Mouse (Mus musculus) left cerebral cortex, adult 9 months (tissue): ENCODE results near the gene Tmem204.
A peak's percentile ranks its signal among the peaks of the same experiment; 100 is the strongest.

ENCODE experiments used
- DNase-seq, 2 experiments: peaks; one replicate each; pipeline ENCODE4 v3.0.0; 2022; ENCODE audit warnings: low spot score in 2 of 2

The Tmem204 gene

DNA sequence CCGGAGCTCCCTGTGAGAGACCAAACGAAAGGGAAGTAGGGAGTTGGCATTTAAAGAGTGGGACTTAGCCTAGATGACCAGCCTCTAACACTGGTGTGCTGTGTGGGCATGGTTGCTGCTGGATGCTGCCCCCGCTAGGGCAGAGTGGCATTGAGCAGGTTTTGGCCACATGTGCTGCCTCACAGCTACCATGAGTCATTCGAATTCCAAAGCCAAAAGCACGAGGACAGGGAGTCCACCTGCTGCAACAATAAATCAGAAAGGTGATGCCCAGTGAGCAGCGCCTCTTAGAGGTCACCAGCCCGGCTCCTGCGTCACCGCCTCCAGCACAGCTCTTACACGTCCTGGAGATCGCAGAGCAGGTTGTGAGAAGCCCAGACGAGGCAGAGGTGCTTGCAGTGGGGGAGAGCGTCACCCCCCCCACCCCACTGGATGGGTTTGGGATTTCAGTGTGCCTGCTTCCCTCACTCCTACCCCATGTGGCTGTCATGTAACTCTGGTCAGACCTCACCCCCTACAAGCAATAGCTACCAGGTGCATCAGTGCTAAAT is 1.5 kb upstream of the Tmem204 start:
- no peak for DNase-seq

DNA sequence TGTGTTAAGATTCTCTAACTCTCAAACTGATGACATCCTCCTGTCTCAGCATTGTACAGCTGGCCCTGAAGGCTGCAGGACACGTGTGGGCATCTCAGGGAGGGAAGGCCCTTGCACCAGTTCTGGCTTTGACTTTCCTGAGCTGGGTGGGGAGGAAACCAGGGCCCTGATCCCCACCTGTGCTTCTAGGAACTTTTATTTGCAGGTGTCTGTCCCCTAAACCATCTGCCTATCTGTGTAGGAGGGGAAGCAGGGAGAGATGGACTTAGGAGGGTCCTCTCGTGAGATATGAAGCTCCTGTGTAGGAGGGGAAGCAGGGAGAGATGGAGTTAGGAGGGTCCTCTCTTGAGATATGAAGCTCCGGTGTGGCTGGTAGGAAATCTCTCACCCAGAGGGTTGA is 504 bp downstream of the Tmem204 start:
- DNase-seq, result no peak

- no peak for DNase-seq
Observed at GRCm38 (mm10) chr17:25082081-25082847, 1.1 kb downstream of the Tmem204 start.

GRCm38 (mm10) chr17:25080960-25081381 is 2.4 kb downstream of the Tmem204 start:
- no peak for DNase-seq

DNA sequence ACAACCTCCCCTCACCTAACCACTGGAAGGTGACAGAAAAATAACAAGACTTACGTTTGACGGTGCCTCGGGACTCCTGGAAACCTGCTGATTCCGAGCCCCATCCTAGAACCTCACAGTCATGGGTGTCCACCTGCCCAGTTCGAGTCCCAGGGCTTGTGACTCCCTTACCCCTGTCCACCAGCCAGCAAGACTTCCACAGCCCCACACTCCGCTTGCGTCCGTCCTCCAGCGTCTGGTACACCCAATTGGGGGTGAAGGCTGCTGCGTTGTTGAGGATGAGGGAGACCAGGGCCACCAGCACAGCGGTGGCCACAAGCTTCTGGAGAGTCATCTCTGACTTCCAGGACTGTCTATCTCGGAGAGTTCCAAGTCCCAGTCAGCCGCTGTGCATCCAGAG is 3.2 kb downstream of the Tmem204 start:
- no peak for DNase-seq

- DNase-seq, result peak in 1 of 2 experiments; percentile 34
Observed at GRCm38 (mm10) chr17:25077771-25078372, 5.5 kb downstream of the Tmem204 start.

- DNase-seq, result peak in 1 of 2 experiments; percentile 23
Observed at GRCm38 (mm10) chr17:25076906-25077305, 6.5 kb downstream of the Tmem204 start.

GRCm38 (mm10) chr17:25068690-25069089 is 14.7 kb downstream of the Tmem204 start:
- DNase-seq, result no peak

DNA sequence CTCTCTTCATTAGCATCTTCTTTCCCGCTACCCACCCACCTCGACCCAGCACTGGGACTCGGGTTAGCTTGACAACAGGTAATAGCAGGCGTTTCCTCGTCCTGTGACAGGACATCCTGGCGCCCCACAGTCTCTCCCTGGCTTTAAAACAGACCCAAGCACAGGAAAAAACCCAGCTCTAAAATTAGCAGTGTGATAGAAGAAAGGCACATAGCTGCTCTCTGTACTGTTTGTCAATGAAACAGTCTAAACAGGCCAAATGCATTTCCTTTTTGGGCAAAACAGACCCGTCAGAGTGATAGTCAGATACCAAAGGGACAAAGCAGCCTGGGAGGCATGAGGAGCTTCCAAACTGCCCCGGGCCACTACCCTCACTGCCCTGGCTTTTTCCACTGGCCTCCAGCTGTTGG is 15.9 kb downstream of the Tmem204 start:
- DNase-seq, result no peak

DNA sequence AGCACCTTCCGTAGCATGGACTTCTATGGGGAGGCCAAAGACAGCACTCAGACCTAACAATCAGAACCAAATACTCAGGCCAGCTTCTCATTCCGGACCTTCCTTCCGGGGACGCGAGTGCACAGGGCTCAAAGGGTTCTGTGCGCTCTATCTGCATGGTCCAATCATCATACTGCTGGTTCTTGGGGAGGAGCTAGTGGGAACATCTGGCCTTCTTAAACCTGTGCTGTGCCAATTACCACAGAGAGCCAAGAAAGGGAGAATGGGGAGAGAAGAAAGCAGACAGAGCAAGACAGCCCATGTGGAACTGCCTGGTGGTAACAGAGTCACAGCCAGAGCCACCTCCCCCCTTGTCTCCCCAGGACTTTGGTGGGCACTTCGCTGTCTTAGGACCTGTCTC is 16.8 kb downstream of the Tmem204 start:
- no peak for DNase-seq

DNA sequence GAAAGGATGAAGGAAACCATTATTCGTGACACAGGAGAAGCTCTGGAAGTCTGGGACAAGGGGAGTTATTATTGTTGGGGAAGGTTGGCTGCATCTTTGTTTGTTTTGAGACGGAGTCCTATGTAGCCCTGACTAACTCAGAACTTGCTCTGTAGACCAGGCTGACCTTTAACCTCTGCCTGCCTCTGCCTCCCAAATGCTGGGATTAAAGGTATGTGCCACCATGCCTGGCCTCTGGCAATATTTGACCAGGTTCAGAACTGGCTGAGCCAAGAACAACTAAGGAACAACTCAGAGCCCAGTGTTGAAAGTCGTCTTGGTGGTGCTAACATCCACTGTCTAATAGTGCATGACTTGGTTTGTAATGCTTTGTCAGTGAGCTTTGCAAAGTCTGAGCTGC is 18.2 kb downstream of the Tmem204 start:
- no peak for DNase-seq

DNA sequence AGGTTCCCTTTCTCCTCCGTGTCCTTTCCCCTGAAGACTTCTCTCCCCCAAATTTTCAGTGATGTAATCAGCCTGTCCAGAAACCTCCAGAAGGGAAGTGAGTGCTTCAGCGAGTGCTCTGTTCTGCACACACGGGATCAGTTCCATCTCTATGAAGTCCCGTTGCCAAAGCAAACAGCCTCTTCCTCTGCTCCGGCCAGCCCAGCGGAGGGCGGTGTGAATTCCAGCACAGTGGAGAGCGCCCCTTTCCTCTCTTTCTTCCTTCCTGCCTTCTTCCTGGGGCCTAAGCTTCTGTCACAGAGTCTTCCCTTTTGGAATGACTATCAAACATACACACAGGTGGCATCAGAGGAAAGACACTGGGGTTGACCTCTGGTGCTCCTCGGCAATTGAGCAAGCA is 19.0 kb downstream of the Tmem204 start:
- no peak for DNase-seq

DNA sequence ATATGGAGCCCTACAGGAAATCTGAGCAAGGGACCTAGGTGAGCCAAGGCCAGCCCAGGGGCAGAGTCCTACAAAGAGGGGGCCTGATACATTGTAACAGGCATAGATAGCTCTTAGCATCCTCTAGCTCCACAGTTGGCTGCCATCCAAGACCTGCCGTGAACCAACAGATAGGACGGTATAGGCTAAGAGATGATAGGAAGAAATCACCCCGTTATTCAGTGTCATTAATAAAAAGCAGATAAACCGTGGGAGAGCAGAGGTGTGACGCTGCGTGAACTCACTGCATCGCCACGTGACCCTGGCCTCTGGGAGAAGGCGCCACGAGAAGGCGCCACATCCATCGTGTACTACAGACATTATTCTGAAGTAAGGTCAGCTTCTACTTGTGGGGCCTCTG is 19.5 kb downstream of the Tmem204 start:
- no peak for DNase-seq

GRCm38 (mm10) chr17:25063261-25063660 is 20.1 kb downstream of the Tmem204 start:
- no peak for DNase-seq

- DNase-seq, result no peak
Observed at GRCm38 (mm10) chr17:25057041-25057440, 26.4 kb downstream of the Tmem204 start.

DNA sequence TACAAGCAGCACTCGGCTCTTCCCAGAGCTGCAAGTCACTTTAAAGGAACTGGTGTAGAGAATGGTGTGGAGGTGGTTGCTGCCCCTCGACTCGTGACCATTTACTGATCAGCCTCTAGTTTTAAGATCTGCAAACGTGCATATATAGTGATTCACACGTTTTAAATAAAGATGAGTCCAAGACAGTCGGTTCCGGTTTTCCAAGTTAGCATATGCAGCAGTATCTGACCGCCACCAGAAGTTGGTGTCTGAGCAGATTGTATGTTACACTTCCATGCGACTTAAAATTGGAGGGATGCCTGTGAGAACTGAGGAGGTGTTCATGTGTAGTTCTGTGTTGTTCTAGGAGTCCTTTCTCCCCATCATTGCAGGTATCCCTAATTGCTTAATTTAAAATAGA is 30.1 kb downstream of the Tmem204 start:
- peak in 1 of 2 experiments; percentile 19 for DNase-seq

- DNase-seq, result no peak
Observed at GRCm38 (mm10) chr17:25047143-25047542, 36.2 kb downstream of the Tmem204 start.

- no peak for DNase-seq
Observed at GRCm38 (mm10) chr17:25045281-25045680, 38.1 kb downstream of the Tmem204 start.

DNA sequence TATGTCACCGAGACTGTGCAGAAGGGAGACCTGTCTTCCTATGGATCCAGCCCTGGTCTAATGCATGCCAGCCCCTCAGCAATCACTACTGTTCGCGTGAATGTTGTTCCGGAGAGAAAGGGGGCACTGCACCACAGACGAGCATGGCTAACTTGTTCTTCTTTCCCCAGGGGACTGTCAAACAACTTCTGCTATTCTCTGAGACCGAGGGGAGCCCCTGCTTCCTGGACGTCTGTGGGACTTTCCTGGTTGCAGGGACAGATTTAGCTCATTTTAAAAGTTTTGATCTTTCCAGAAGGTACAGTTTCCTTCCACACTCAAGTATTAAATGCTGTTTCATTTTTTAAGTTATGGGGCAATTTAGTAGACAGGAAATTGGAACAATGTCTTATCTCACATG is 38.5 kb downstream of the Tmem204 start:
- DNase-seq, result no peak

DNA sequence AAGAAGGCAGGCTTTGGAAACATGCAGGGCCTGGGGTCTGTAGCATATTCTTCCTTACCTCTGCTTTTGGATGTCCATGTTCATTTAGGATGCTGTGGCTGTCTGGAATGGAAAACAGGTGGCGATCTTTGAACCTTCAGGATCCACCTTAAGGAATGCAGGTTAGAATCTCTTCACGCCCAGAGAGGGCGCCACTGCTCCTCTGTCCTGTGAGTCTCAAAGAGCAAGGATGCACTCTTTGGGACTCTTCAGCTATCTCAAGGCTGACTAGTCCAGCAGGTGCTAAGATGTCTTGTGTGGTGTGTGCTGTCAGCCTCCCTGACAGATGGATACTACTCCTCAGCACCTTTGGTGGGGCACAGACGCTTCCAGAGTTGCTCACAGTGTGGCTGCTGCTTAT is 47.2 kb downstream of the Tmem204 start:
- no peak for DNase-seq

DNA sequence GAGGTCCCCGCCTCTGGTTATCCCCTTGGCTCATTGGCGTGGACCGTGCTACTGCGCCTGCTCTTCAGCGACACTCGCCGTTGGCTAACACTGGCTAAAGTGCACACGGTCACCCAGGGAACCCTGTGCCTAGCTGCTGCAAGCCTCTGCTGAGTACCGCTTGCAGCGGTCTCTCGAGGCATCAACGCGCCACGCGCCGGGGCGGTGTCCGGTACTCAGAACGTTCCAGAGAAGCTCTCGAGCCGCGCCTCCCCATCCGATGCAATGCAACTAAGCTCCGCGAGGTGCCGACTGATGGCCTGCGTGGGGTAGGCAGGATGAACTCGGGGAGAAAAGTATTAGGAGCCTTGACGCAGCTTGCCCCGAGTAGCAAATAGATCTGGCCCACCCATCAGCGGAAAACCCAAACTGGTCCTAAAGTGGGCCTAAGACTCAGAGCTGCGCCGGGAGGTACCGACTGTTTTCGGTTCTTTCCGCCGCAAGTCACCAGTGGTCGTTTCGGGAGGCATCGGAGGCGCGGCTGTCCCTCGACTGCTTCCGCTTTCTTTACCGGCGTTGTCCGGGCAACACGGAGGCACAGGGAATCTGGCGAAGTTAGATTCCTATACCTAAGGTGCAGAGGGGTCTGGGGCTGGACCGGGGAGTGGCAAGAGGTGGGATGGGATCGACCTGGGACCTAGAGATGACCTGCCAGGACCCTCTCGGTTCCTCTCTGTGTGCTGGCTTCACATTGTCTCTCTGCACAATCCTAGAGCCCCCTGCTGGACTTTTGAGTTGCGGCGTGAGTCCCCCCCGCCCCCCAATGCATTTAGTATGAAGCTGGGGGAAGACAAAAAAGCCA is 66.9 kb downstream of the Tmem204 start:
- DNase-seq, result peak in 1 of 2 experiments; percentile 21

GRCm38 (mm10) chr17:25015655-25016291 is 67.6 kb downstream of the Tmem204 start, which contains the start of the genes Cramp1l and Ift140:
Gene Cramp1l, minus strand, starts transcription at chr17:25015788.
Gene Ift140, plus strand, starts transcription at chr17:25016085.
- DNase-seq, result peak; percentile 99
